Mouse (Mus musculus): Measurements from ENCODE around the gene Kifc3.

GRCm38 (mm10) chr8:95137641-95138098 is 64.9 kb downstream of the Kifc3 start:
- no peak for TF ChIP-seq CTCF (IDR thresholded peaks at IDR 0.05; ENCODE audit: low read depth)
- no peak for TF ChIP-seq EP300 (IDR thresholded peaks at IDR 0.05; ENCODE audit: low read depth)

All from heart, postnatal 0 days (tissue).